Mouse (Mus musculus) ES-Bruce4 (cell line): ENCODE measurements around the gene Dad1. TPM values are rescaled to one million over a fixed set of nuclear protein-coding genes. Genes with fewer than 3 reads are reported as not detected.
A peak's percentile ranks its signal among the peaks of the same experiment; 100 is the strongest.

ENCODE experiments used
- H3K27ac ChIP-seq: 2 replicates; pipeline ENCODE4 v1.5.1; 2012; ENCODE audit warnings: low read length, inconsistent platforms; ENCODE audit not compliant: insufficient read depth
- H3K27me3 ChIP-seq: 2 replicates; pipeline ENCODE4 v1.6.1; 2012; ENCODE audit warnings: mild to moderate bottlenecking, low read length, inconsistent platforms; ENCODE audit not compliant: control insufficient read depth, poor library complexity, insufficient read depth, severe bottlenecking
- H3K36me3 ChIP-seq: 2 replicates; pipeline ENCODE4 v1.6.1; 2012; ENCODE audit warnings: inconsistent platforms, mild to moderate bottlenecking, low read length, moderate library complexity; ENCODE audit not compliant: control insufficient read depth, poor library complexity, insufficient read depth, severe bottlenecking
- H3K4me1 ChIP-seq: one replicate; pipeline ENCODE4 v1.8.1; 2011; ENCODE audit warnings: low read length; ENCODE audit not compliant: control insufficient read depth, insufficient read depth
- H3K4me3 ChIP-seq: 2 replicates; pipeline ENCODE4 v1.5.1; 2011; ENCODE audit warnings: low read depth, mild to moderate bottlenecking, low read length
- H3K9ac ChIP-seq: 2 replicates; pipeline ENCODE4 v1.6.1; 2012; ENCODE audit warnings: low read depth, mild to moderate bottlenecking, inconsistent platforms; ENCODE audit not compliant: poor library complexity, severe bottlenecking
- H3K9me3 ChIP-seq: replicated peaks from 2 replicates; pipeline ENCODE4 v1.6.1; 2012; ENCODE audit warnings: mild to moderate bottlenecking, low read length, inconsistent platforms; ENCODE audit not compliant: control insufficient read depth, poor library complexity, insufficient read depth, severe bottlenecking
- CTCF ChIP-seq: IDR thresholded peaks from one replicate; pipeline ENCODE4 v1.8.1; 2011; ENCODE audit warnings: low read depth, low read length
- EP300 ChIP-seq: IDR thresholded peaks from 2 replicates; pipeline ENCODE4 v1.6.1; 2011; ENCODE audit warnings: low read depth, low read length; ENCODE audit not compliant: insufficient read depth
- POLR2A ChIP-seq: IDR thresholded peaks from one replicate; pipeline ENCODE4 v1.8.1; 2011; ENCODE audit warnings: low read length; ENCODE audit not compliant: insufficient read depth
- polyA plus RNA-seq: library from polyadenylated mRNA; stranded (reverse); fragments of >200 nt; gene quantifications from 2 replicates; pipeline ENCODE4 v1.2.4, GENCODE M21; 2011; ENCODE audit warnings: low read depth; ENCODE audit not compliant: missing spikeins, insufficient read depth, insufficient read length

The Dad1 gene
- polyA plus RNA-seq, 1 experiment, result 119 TPM

GRCm38 (mm10) chr14:54259003-54259721 is 5.3 kb upstream of the Dad1 start:
- peaks cover 10% of the 10 kb centered on the region for H3K36me3 ChIP-seq
- peak overlapping the region; percentile 94 for H3K4me3 ChIP-seq
- H3K27me3 ChIP-seq, result no peaks in the 10 kb centered on the region
- peak overlapping the region; percentile 24 for H3K27ac ChIP-seq
- TF ChIP-seq POLR2A (peak; percentile 71), EP300 (no peak), CTCF (no peak)
- H3K4me1 ChIP-seq, result no peaks in the 10 kb centered on the region
- peak overlapping the region; percentile 76 for H3K9ac ChIP-seq
- H3K9me3 ChIP-seq, result no peaks in the 10 kb centered on the region

GRCm38 (mm10) chr14:54258131-54258670 is 4.3 kb upstream of the Dad1 start:
- TF ChIP-seq POLR2A, result no peak
- Histone ChIP-seq H3K36me3 (peaks cover 2% of the 10 kb centered on the region; the same call in 1 of the 2 replicates), H3K4me1 (no peaks in the 10 kb centered on the region), H3K27ac (no peak overlapping the region), H3K27me3 (no peaks in the 10 kb centered on the region), H3K9me3 (no peaks in the 10 kb centered on the region), H3K4me3 (no peak overlapping the region), H3K9ac (no peak overlapping the region)

- Histone ChIP-seq H3K36me3 (no peaks in the 10 kb centered on the region), H3K27me3 (no peaks in the 10 kb centered on the region), H3K9ac (peak overlapping the region; percentile 64), H3K9me3 (no peaks in the 10 kb centered on the region), H3K4me3 (no peak overlapping the region), H3K4me1 (peaks cover 2% of the 10 kb centered on the region), H3K27ac (no peak overlapping the region)
- TF ChIP-seq EP300, result no peak
- TF ChIP-seq CTCF, result no peak
- no peak for TF ChIP-seq POLR2A
These were observed 832 bp upstream of the Dad1 start for GRCm38 (mm10) chr14:54254670-54255202.

GRCm38 (mm10) chr14:54250122-54250521 is 3.8 kb downstream of the Dad1 start:
- H3K9me3 ChIP-seq, result no peaks in the 10 kb centered on the region
- no peak overlapping the region for H3K9ac ChIP-seq
- TF ChIP-seq CTCF (no peak), POLR2A (no peak), EP300 (no peak)
- H3K27ac ChIP-seq, result no peak overlapping the region
- H3K27me3 ChIP-seq, result no peaks in the 10 kb centered on the region
- H3K36me3 ChIP-seq, result peaks cover 6% of the 10 kb centered on the region; the same call in 1 of the 2 replicates
- H3K4me1 ChIP-seq, result peaks cover 2% of the 10 kb centered on the region
- H3K4me3 ChIP-seq, result no peak overlapping the region

GRCm38 (mm10) chr14:54249326-54249725 is 4.6 kb downstream of the Dad1 start:
- peaks cover 2% of the 10 kb centered on the region for H3K4me1 ChIP-seq
- H3K4me3 ChIP-seq, result no peak overlapping the region
- no peaks in the 10 kb centered on the region for H3K27me3 ChIP-seq
- no peak for TF ChIP-seq EP300
- no peak for TF ChIP-seq CTCF
- no peak for TF ChIP-seq POLR2A
- H3K27ac ChIP-seq, result no peak overlapping the region
- H3K9ac ChIP-seq, result no peak overlapping the region
- peaks cover 8% of the 10 kb centered on the region; the same call in 1 of the 2 replicates for H3K36me3 ChIP-seq
- no peaks in the 10 kb centered on the region for H3K9me3 ChIP-seq

- TF ChIP-seq EP300 (no peak), POLR2A (no peak), CTCF (no peak)
- Histone ChIP-seq H3K4me3 (no peak overlapping the region), H3K27ac (no peak overlapping the region), H3K27me3 (no peaks in the 10 kb centered on the region), H3K9ac (no peak overlapping the region), H3K36me3 (peaks cover 22% of the 10 kb centered on the region), H3K4me1 (peaks cover 2% of the 10 kb centered on the region), H3K9me3 (no peaks in the 10 kb centered on the region)
These were observed 7.7 kb downstream of the Dad1 start for GRCm38 (mm10) chr14:54246232-54246631.
